Mouse (Mus musculus) limb, embryonic 11.5 days (tissue): ENCODE measurements around the gene D930048N14Rik. TPM values are rescaled to one million over a fixed set of nuclear protein-coding genes. Genes with fewer than 3 reads are reported as not detected.

Source experiments
- ATAC-seq: fragments of 200-750 bp; cut with Nextera tagmentation; 2 replicates; pipeline ENCODE4 v1.8.0; 2017; ENCODE audit warnings: low read depth; ENCODE audit not compliant: insufficient number of reproducible peaks, low FRiP score, low TSS enrichment
- DNase-seq: peaks from one replicate; pipeline ENCODE4 v3.0.0-alpha.2; 2015; ENCODE audit warnings: low spot score
- H3K27ac ChIP-seq: fragments of 300-500 bp; sonication (generic); replicated peaks from 2 replicates; pipeline ENCODE4 v1.5.1; 2014; ENCODE audit warnings: low read depth, mild to moderate bottlenecking, low read length
- H3K27me3 ChIP-seq: fragments of 300-500 bp; sonication (generic); 2 replicates; pipeline ENCODE4 v1.6.1; 2014; ENCODE audit warnings: mild to moderate bottlenecking, low read length, mixed read lengths; ENCODE audit not compliant: control insufficient read depth, insufficient read depth
- H3K36me3 ChIP-seq: fragments of 300-500 bp; sonication (generic); 2 replicates; pipeline ENCODE4 v1.6.1; 2014; ENCODE audit warnings: mild to moderate bottlenecking, low read length, moderate library complexity, mixed read lengths; ENCODE audit not compliant: control insufficient read depth, insufficient read depth
- H3K4me1 ChIP-seq: fragments of 300-500 bp; sonication (generic); 2 replicates; pipeline ENCODE4 v1.6.1; 2014; ENCODE audit warnings: low read length, mixed read lengths; ENCODE audit not compliant: control insufficient read depth, insufficient read depth
- H3K4me2 ChIP-seq: fragments of 300-500 bp; sonication (generic); 2 replicates; pipeline ENCODE4 v1.6.1; 2014; ENCODE audit warnings: low read depth, mild to moderate bottlenecking, moderate library complexity; ENCODE audit not compliant: severe bottlenecking
- H3K4me3 ChIP-seq: fragments of 300-500 bp; sonication (generic); 2 replicates; pipeline ENCODE4 v1.5.1; 2014; ENCODE audit warnings: low read depth, low read length
- H3K9ac ChIP-seq: fragments of 300-500 bp; sonication (generic); 2 replicates; pipeline ENCODE4 v1.6.1; 2014; ENCODE audit warnings: mild to moderate bottlenecking, low read length
- H3K9me3 ChIP-seq: fragments of 300-500 bp; sonication (generic); 2 replicates; pipeline ENCODE4 v1.6.1; 2016; ENCODE audit warnings: low read length; ENCODE audit not compliant: control insufficient read depth
- WGBS: fragments of 180-500 bp; shearing (Covaris S2); extraction: QIAGEN DNeasy Blood & Tissue Kit; methylation state at CpG from one replicate; pipeline ENCODE4 v1.1.7; 2014; 5-methylcytosine and 5-hydroxymethylcytosine counted together
- polyA plus RNA-seq: library from polyadenylated mRNA; unstranded; fragments of >200 nt; fragmentation: Nextera tagmentation; extraction: Ambion mirVana; gene quantifications from 2 replicates; pipeline ENCODE4 v1.2.1, GENCODE M21; 2014

The D930048N14Rik gene
- polyA plus RNA-seq, 1 experiment from 2014 or later = 2.5 TPM

DNA sequence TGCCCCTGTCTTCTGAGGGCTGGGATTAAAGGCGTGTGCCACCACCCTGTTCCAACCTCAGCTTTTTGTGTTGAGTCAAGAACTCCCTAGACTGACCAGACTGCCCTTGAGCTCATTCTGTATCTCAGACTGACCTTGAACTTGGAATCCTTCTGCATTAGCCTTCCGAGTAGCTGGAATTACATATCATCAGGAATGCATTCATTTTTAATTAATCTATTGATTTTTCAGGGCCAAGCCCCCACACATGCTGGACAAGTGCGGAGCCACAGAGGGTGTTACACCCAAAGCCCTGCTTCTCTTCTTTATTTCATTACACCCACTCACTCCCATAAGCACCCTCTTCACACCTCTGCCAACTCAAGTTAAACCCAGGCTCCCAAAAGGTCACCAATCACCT, 17.0 kb upstream of the D930048N14Rik start:
- no peak overlapping the region for H3K27ac ChIP-seq
- ATAC-seq (no peak), DNase-seq (no peak)
- H3K4me2 ChIP-seq = no peak overlapping the region
- no peaks in the 10 kb centered on the region; the same call in 1 of the 2 replicates for H3K36me3 ChIP-seq
- no peaks in the 10 kb centered on the region for H3K27me3 ChIP-seq
- 86% methylated on average over 3 of the region's 3 CpGs for WGBS
- H3K9ac ChIP-seq = no peak overlapping the region
- peaks cover 9% of the 10 kb centered on the region for H3K4me1 ChIP-seq
- H3K4me3 ChIP-seq = no peak overlapping the region
- no peaks in the 10 kb centered on the region for H3K9me3 ChIP-seq

DNA sequence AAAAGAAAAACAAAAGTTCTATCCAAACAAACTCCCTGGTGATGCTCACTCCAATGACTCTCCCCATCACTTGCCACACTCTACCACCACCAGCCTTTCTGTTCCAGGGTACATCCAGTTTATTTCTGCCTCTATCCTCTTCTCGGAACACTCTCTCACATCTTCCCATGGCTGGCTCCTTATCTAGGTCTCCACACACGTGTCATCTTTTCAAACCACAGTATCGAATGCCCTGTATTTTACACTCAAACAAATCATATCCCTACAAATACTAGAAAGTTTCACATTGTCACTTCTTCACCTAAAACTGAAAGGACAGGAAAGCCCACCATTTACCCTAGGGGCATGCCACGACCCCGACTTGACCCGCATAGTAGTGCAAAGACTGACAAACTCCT, 15.6 kb upstream of the D930048N14Rik start:
- Histone ChIP-seq H3K4me3 (peak overlapping the region; percentile 72), H3K9me3 (no peaks in the 10 kb centered on the region), H3K27me3 (no peaks in the 10 kb centered on the region), H3K4me2 (peak overlapping the region; percentile 76), H3K4me1 (peaks cover 9% of the 10 kb centered on the region), H3K9ac (peak overlapping the region; percentile 72), H3K36me3 (no peaks in the 10 kb centered on the region; the same call in 1 of the 2 replicates), H3K27ac (no peak overlapping the region; the same call in 1 of the 2 replicates)
- DNase-seq (no peak), ATAC-seq (no peak)
- 24% methylated on average over 6 of the region's 6 CpGs for WGBS

DNA sequence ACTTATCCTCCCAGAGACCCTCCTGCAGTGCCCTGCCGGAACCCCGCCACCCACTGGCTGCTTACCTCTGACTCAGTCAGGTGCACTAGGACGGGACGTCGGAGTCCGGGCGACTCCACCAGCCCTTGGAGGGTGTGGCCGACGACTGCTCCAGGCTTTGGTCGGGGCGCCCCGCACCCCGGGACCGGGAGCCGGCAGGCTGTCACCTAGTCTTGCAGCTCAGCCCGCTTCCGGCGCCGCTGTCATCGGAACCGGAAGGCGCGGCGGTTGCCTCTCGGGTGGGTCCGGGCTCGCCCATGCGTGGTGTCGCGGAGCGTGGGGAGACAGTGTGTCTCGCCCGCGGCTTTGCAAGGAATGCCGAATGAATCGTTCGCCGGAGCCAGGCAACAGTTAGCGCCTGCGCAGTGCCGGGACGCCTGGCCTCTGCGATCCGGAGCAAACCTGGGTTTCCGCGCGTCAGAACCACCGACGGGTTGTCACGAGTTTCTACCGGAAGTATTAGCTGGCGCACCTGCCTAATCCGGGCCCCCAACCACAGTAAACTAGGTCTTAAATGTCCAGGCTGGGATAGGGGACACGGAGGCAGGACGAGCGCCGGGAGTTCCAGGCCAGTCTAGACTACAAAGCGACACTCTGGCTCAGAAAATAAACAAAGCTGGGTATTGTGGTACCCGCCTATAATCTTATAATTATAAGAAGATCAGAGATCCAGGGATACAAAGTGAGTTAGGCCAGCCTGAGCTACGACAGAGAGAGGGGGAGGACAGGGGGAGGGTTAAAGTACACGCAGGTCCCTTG, 15.0 kb upstream of the D930048N14Rik start, which contains the start of gene Rmnd5b:
Rmnd5b (minus strand) TSS at position 372 of the 798 bp plus-strand sequence.
- DNase-seq (peak; percentile 89), ATAC-seq (peak; percentile 69)
- under 1% methylated on average over 61 of the region's 61 CpGs for WGBS
- no peaks in the 10 kb centered on the region; the same call in 1 of the 2 replicates for H3K36me3 ChIP-seq
- H3K9me3 ChIP-seq = no peaks in the 10 kb centered on the region
- no peaks in the 10 kb centered on the region for H3K27me3 ChIP-seq
- H3K4me3 ChIP-seq = peak within 1 kb of the TSS; percentile 72
- H3K4me2 ChIP-seq = peak within 1 kb of the TSS; percentile 76
- peaks cover 9% of the 10 kb centered on the region for H3K4me1 ChIP-seq
- H3K9ac ChIP-seq = peak within 1 kb of the TSS; percentile 72
- peak within 1 kb of the TSS; percentile 40; the same call in 1 of the 2 replicates for H3K27ac ChIP-seq

DNA sequence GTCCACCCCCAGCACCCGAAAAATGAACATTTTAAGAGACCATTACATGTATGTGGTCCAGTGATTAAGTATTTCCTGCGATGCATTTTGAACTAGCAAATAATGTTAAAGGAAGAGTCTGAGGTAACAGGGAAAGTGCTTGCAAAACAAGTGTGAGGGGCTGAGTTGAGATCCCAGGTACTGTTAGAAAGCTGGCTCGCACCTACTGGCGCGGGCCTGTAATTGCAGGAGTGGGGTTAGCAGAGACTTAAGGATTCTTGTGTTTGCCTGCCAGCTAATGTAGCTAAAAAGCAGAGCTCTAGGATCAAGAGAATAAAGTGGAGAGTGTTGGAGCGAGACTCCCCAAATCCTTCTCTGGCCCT, 14.4 kb upstream of the D930048N14Rik start:
- no peak for ATAC-seq
- no peaks in the 10 kb centered on the region for H3K36me3 ChIP-seq
- H3K4me2 ChIP-seq = peak overlapping the region; percentile 76
- 5% methylated on average over 6 of the region's 6 CpGs for WGBS
- H3K4me1 ChIP-seq = peaks cover 9% of the 10 kb centered on the region
- DNase-seq = peak; percentile 84
- peak overlapping the region; percentile 72 for H3K9ac ChIP-seq
- H3K27me3 ChIP-seq = no peaks in the 10 kb centered on the region
- no peaks in the 10 kb centered on the region for H3K9me3 ChIP-seq
- H3K27ac ChIP-seq = no peak overlapping the region
- peak overlapping the region; percentile 72 for H3K4me3 ChIP-seq

DNA sequence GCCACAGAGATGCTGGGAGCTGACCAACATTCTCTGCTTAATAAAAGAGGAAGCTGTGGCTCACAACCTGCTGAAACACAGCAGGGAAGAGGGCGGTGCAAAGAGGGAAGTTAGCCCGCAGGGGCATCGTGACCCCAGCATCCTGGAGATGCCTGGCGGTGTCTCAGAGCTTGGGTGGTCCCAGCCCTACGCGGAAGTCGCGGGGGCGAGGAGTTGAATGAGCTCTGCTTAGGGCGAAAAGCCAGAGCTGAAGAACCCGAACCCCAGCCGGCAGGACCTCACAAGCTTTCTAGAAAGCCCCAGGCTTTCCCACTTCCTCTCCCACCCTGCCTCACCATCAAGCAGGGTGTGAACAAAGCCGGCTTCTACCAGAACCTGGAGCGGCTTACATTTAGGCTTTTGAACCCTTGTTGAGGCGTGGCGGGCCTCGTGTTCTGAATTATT, 12.8 kb upstream of the D930048N14Rik start:
- 0 out of 2 replicates have a peak, but pooled peaks have one; percentile 12 for ATAC-seq
- peak overlapping the region; percentile 81 for H3K27ac ChIP-seq
- DNase-seq = peak; percentile 82
- peak overlapping the region; percentile 47 for H3K9ac ChIP-seq
- H3K36me3 ChIP-seq = no peaks in the 10 kb centered on the region
- H3K9me3 ChIP-seq = no peaks in the 10 kb centered on the region
- H3K4me3 ChIP-seq = peak overlapping the region; percentile 6; the same call in 1 of the 2 replicates
- WGBS = 2% methylated on average over 17 of the region's 17 CpGs
- peak overlapping the region; percentile 36 for H3K4me2 ChIP-seq
- H3K4me1 ChIP-seq = peaks cover 9% of the 10 kb centered on the region
- H3K27me3 ChIP-seq = no peaks in the 10 kb centered on the region

DNA sequence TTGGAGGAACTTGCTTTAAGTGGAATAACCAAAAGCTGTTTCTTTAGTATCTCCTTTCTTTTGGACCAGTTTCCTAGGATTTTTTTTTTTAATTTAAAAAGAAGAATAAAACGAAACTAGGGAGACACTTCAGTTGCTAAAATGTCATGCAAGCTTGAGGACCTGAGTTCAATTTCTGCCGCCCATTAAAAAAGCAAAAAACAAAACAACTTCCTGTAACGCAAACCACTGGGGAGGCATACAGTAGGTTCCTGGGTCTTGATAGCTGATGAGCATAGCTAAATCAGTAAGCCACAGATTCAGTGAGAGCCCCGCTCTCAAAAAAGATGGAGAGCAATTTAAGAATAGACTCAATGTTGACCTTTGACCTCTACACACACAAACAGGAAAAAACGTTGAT, 12.3 kb upstream of the D930048N14Rik start:
- WGBS = 70% methylated on average over 5 of the region's 5 CpGs
- H3K36me3 ChIP-seq = no peaks in the 10 kb centered on the region
- DNase-seq (no peak), ATAC-seq (no peak)
- H3K4me3 ChIP-seq = no peak overlapping the region
- H3K4me2 ChIP-seq = no peak overlapping the region; the same call in 1 of the 2 replicates
- H3K9me3 ChIP-seq = no peaks in the 10 kb centered on the region
- H3K27me3 ChIP-seq = no peaks in the 10 kb centered on the region
- H3K9ac ChIP-seq = no peak overlapping the region; the same call in 1 of the 2 replicates
- H3K4me1 ChIP-seq = peaks cover 9% of the 10 kb centered on the region
- peak overlapping the region; percentile 81; the same call in 1 of the 2 replicates for H3K27ac ChIP-seq

DNA sequence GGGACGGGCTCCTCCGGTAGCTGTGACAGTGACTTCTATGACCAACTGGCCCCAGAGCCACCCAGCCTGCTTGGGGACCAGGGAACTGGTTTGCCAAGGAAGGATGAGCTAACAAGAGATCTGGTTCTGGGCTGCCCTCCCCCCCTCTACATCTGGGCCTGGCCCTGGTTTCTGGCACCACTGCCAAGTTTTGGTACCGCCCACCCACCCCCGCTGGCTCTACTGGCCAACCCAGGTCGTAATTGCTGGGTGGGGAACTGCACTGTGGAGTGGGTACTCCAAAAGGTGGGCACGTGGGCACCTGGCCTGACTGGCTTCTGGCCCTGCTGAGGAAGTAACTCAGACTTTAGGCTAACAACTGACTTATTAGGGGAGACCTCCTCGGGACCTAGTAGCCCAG, 10.0 kb upstream of the D930048N14Rik start:
- 86% methylated on average over 7 of the region's 7 CpGs for WGBS
- Histone ChIP-seq H3K9me3 (no peaks in the 10 kb centered on the region), H3K36me3 (peaks cover 4% of the 10 kb centered on the region; the same call in 1 of the 2 replicates), H3K27ac (no peak overlapping the region), H3K4me2 (no peak overlapping the region), H3K4me1 (peaks cover 11% of the 10 kb centered on the region), H3K4me3 (no peak overlapping the region), H3K27me3 (no peaks in the 10 kb centered on the region), H3K9ac (no peak overlapping the region)
- DNase-seq (no peak), ATAC-seq (no peak)

DNA sequence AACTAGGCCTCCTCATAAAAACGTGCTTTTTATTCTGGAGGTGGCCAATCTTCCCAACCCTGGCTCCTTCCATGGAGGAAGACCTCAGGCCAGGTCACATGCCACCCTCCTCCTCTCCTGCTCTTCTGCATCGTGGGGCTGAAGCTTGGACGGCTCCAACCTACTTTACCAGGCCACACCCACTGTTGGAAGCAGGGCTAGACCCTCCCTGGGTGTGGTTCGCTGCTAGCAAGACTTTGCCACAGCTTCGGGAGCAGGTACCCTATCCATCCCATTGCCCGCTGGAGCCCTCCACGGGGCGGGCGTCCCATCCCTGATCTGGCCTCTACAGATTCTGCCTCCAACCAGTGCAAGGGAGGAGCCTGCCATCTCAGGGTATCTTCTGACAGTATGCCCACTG, 7.6 kb upstream of the D930048N14Rik start:
- peaks cover 22% of the 10 kb centered on the region for H3K4me1 ChIP-seq

More for the DNA sequence above, 7.6 kb upstream of the D930048N14Rik start:
- DNase-seq (no peak), ATAC-seq (no peak)
- no peaks in the 10 kb centered on the region for H3K9me3 ChIP-seq
- H3K4me3 ChIP-seq = no peak overlapping the region
- H3K4me2 ChIP-seq = no peak overlapping the region
- no peak overlapping the region; the same call in 1 of the 2 replicates for H3K9ac ChIP-seq
- H3K27me3 ChIP-seq = no peaks in the 10 kb centered on the region
- peaks cover 4% of the 10 kb centered on the region; the same call in 1 of the 2 replicates for H3K36me3 ChIP-seq
- 76% methylated on average over 9 of the region's 9 CpGs for WGBS
- no peak overlapping the region for H3K27ac ChIP-seq
